Mouse (Mus musculus): ENCODE data around the gene Defb19. TPM values are rescaled to one million over a fixed set of nuclear protein-coding genes. Genes with fewer than 3 reads are reported as not detected.

The Defb19 gene
- polyA plus RNA-seq, 1 experiment from 2014 or later: 1.5 TPM

GRCm38 (mm10) chr2:152604057-152604456 lies 23.9 kb upstream of the Defb19 start, which contains the start of gene Defb36:
Gene Defb36, plus strand, starts transcription at chr2:152604327.
- ATAC-seq (replicated peaks; ENCODE audit: insufficient number of reproducible peaks, low FRiP score, low TSS enrichment): no peak
- H3K27me3 ChIP-seq (ENCODE audit: control insufficient read depth, insufficient read depth, low read length): no peaks in the 10 kb centered on the region
- H3K9ac ChIP-seq (ENCODE audit: low read depth, low read length): no peak within 1 kb of the TSS
- no peaks in the 10 kb centered on the region; the same call in 1 of the 2 replicates for H3K9me3 ChIP-seq (replicated peaks; ENCODE audit: control insufficient read depth, low read length)
- H3K4me2 ChIP-seq: no peak within 1 kb of the TSS
- H3K27ac ChIP-seq (ENCODE audit: low read depth, low read length): no peak within 1 kb of the TSS
- no peaks in the 10 kb centered on the region for H3K36me3 ChIP-seq (ENCODE audit: control insufficient read depth, insufficient read depth, low read length)
- H3K4me3 ChIP-seq (ENCODE audit: low read depth, low read length): no peak within 1 kb of the TSS
- WGBS (ENCODE audit: insufficient replicate concordance): 79% methylated on average over 15 of the region's 15 CpGs
- no peaks in the 10 kb centered on the region for H3K4me1 ChIP-seq (ENCODE audit: control insufficient read depth, insufficient read depth, low read length)

GRCm38 (mm10) chr2:152601275-152601960 lies 21.3 kb upstream of the Defb19 start:
- no peaks in the 10 kb centered on the region for H3K27me3 ChIP-seq (ENCODE audit: control insufficient read depth, insufficient read depth, low read length)
- no peak overlapping the region for H3K4me3 ChIP-seq (ENCODE audit: low read depth, low read length)
- no peak overlapping the region for H3K27ac ChIP-seq (ENCODE audit: low read depth, low read length)
- H3K4me2 ChIP-seq: no peak overlapping the region
- no peak for ATAC-seq (replicated peaks; ENCODE audit: insufficient number of reproducible peaks, low FRiP score, low TSS enrichment)
- H3K4me1 ChIP-seq (ENCODE audit: control insufficient read depth, insufficient read depth, low read length): no peaks in the 10 kb centered on the region
- no peak overlapping the region for H3K9ac ChIP-seq (ENCODE audit: low read depth, low read length)
- H3K9me3 ChIP-seq (replicated peaks; ENCODE audit: control insufficient read depth, low read length): no peaks in the 10 kb centered on the region
- no peaks in the 10 kb centered on the region for H3K36me3 ChIP-seq (ENCODE audit: control insufficient read depth, insufficient read depth, low read length)
- 61% methylated on average over 4 of the region's 4 CpGs for WGBS (ENCODE audit: insufficient replicate concordance)

GRCm38 (mm10) chr2:152600076-152600475 lies 20.0 kb upstream of the Defb19 start:
- Histone ChIP-seq H3K27me3 (ENCODE audit: control insufficient read depth, insufficient read depth, low read length) (no peaks in the 10 kb centered on the region), H3K4me1 (ENCODE audit: control insufficient read depth, insufficient read depth, low read length) (no peaks in the 10 kb centered on the region), H3K36me3 (ENCODE audit: control insufficient read depth, insufficient read depth, low read length) (no peaks in the 10 kb centered on the region), H3K4me2 (no peak overlapping the region), H3K9ac (ENCODE audit: low read depth, low read length) (no peak overlapping the region), H3K4me3 (ENCODE audit: low read depth, low read length) (no peak overlapping the region), H3K27ac (ENCODE audit: low read depth, low read length) (no peak overlapping the region), H3K9me3 (replicated peaks; ENCODE audit: control insufficient read depth, low read length) (no peaks in the 10 kb centered on the region)
- no peak for ATAC-seq (replicated peaks; ENCODE audit: insufficient number of reproducible peaks, low FRiP score, low TSS enrichment)
- 79% methylated on average over 6 of the region's 6 CpGs for WGBS (ENCODE audit: insufficient replicate concordance)

- H3K4me2 ChIP-seq: no peak within 1 kb of the TSS
- H3K4me3 ChIP-seq (ENCODE audit: low read depth, low read length): no peak within 1 kb of the TSS
- 59% methylated on average over 7 of the region's 7 CpGs for WGBS (ENCODE audit: insufficient replicate concordance)
- no peaks in the 10 kb centered on the region for H3K4me1 ChIP-seq (ENCODE audit: control insufficient read depth, insufficient read depth, low read length)
- no peak for ATAC-seq (replicated peaks; ENCODE audit: insufficient number of reproducible peaks, low FRiP score, low TSS enrichment)
- no peak within 1 kb of the TSS for H3K27ac ChIP-seq (ENCODE audit: low read depth, low read length)
- H3K27me3 ChIP-seq (ENCODE audit: control insufficient read depth, insufficient read depth, low read length): no peaks in the 10 kb centered on the region
- no peaks in the 10 kb centered on the region for H3K9me3 ChIP-seq (replicated peaks; ENCODE audit: control insufficient read depth, low read length)
- H3K36me3 ChIP-seq (ENCODE audit: control insufficient read depth, insufficient read depth, low read length): no peaks in the 10 kb centered on the region
- no peak within 1 kb of the TSS for H3K9ac ChIP-seq (ENCODE audit: low read depth, low read length)
Measured at GRCm38 (mm10) chr2:152599299-152599698, 19.2 kb upstream of the Defb19 start, which contains the start of gene Defb45. Gene Defb45, minus strand, starts transcription at chr2:152599399.

GRCm38 (mm10) chr2:152589021-152589420 lies 8.9 kb upstream of the Defb19 start:
- no peak overlapping the region for H3K9ac ChIP-seq (ENCODE audit: low read depth, low read length)
- no peak for ATAC-seq (replicated peaks; ENCODE audit: insufficient number of reproducible peaks, low FRiP score, low TSS enrichment)
- H3K27me3 ChIP-seq (ENCODE audit: control insufficient read depth, insufficient read depth, low read length): no peaks in the 10 kb centered on the region
- no peak overlapping the region for H3K4me2 ChIP-seq
- H3K4me3 ChIP-seq (ENCODE audit: low read depth, low read length): no peak overlapping the region
- no peak overlapping the region for H3K27ac ChIP-seq (ENCODE audit: low read depth, low read length)
- no peaks in the 10 kb centered on the region for H3K36me3 ChIP-seq (ENCODE audit: control insufficient read depth, insufficient read depth, low read length)
- WGBS (ENCODE audit: insufficient replicate concordance): 51% methylated on average over 6 of the region's 6 CpGs
- no peaks in the 10 kb centered on the region for H3K9me3 ChIP-seq (replicated peaks; ENCODE audit: control insufficient read depth, low read length)
- H3K4me1 ChIP-seq (ENCODE audit: control insufficient read depth, insufficient read depth, low read length): no peaks in the 10 kb centered on the region

- WGBS (ENCODE audit: insufficient replicate concordance): 49% methylated on average over 2 of the region's 2 CpGs
- ATAC-seq (replicated peaks; ENCODE audit: insufficient number of reproducible peaks, low FRiP score, low TSS enrichment): no peak
- H3K4me2 ChIP-seq: no peak overlapping the region
- H3K27me3 ChIP-seq (ENCODE audit: control insufficient read depth, insufficient read depth, low read length): no peaks in the 10 kb centered on the region
- no peak overlapping the region for H3K9ac ChIP-seq (ENCODE audit: low read depth, low read length)
- H3K36me3 ChIP-seq (ENCODE audit: control insufficient read depth, insufficient read depth, low read length): no peaks in the 10 kb centered on the region
- no peak overlapping the region for H3K4me3 ChIP-seq (ENCODE audit: low read depth, low read length)
- H3K27ac ChIP-seq (ENCODE audit: low read depth, low read length): no peak overlapping the region
- no peaks in the 10 kb centered on the region for H3K9me3 ChIP-seq (replicated peaks; ENCODE audit: control insufficient read depth, low read length)
- no peaks in the 10 kb centered on the region for H3K4me1 ChIP-seq (ENCODE audit: control insufficient read depth, insufficient read depth, low read length)
Measured at GRCm38 (mm10) chr2:152588450-152588849, 8.3 kb upstream of the Defb19 start.

GRCm38 (mm10) chr2:152586926-152587560 lies 6.9 kb upstream of the Defb19 start:
- ATAC-seq (replicated peaks; ENCODE audit: insufficient number of reproducible peaks, low FRiP score, low TSS enrichment): no peak
- Histone ChIP-seq H3K4me3 (ENCODE audit: low read depth, low read length) (no peak overlapping the region), H3K9ac (ENCODE audit: low read depth, low read length) (no peak overlapping the region), H3K27ac (ENCODE audit: low read depth, low read length) (no peak overlapping the region), H3K4me1 (ENCODE audit: control insufficient read depth, insufficient read depth, low read length) (no peaks in the 10 kb centered on the region), H3K27me3 (ENCODE audit: control insufficient read depth, insufficient read depth, low read length) (no peaks in the 10 kb centered on the region), H3K9me3 (replicated peaks; ENCODE audit: control insufficient read depth, low read length) (no peaks in the 10 kb centered on the region), H3K36me3 (ENCODE audit: control insufficient read depth, insufficient read depth, low read length) (no peaks in the 10 kb centered on the region), H3K4me2 (no peak overlapping the region)
- 66% methylated on average over 4 of the region's 4 CpGs for WGBS (ENCODE audit: insufficient replicate concordance)

- Histone ChIP-seq H3K27ac (ENCODE audit: low read depth, low read length) (no peak overlapping the region), H3K36me3 (ENCODE audit: control insufficient read depth, insufficient read depth, low read length) (no peaks in the 10 kb centered on the region), H3K27me3 (ENCODE audit: control insufficient read depth, insufficient read depth, low read length) (no peaks in the 10 kb centered on the region), H3K4me3 (ENCODE audit: low read depth, low read length) (no peak overlapping the region), H3K9me3 (replicated peaks; ENCODE audit: control insufficient read depth, low read length) (no peaks in the 10 kb centered on the region), H3K4me2 (no peak overlapping the region), H3K4me1 (ENCODE audit: control insufficient read depth, insufficient read depth, low read length) (peaks cover 6% of the 10 kb centered on the region), H3K9ac (ENCODE audit: low read depth, low read length) (no peak overlapping the region)
- ATAC-seq (replicated peaks; ENCODE audit: insufficient number of reproducible peaks, low FRiP score, low TSS enrichment): no peak
- WGBS (ENCODE audit: insufficient replicate concordance): 63% methylated on average over 11 of the region's 11 CpGs
Measured at GRCm38 (mm10) chr2:152580612-152581011, 500 bp upstream of the Defb19 start.

- Histone ChIP-seq H3K27ac (ENCODE audit: low read depth, low read length) (no peak overlapping the region), H3K4me2 (no peak overlapping the region), H3K27me3 (ENCODE audit: control insufficient read depth, insufficient read depth, low read length) (no peaks in the 10 kb centered on the region), H3K9ac (ENCODE audit: low read depth, low read length) (no peak overlapping the region), H3K36me3 (ENCODE audit: control insufficient read depth, insufficient read depth, low read length) (no peaks in the 10 kb centered on the region), H3K4me1 (ENCODE audit: control insufficient read depth, insufficient read depth, low read length) (no peaks in the 10 kb centered on the region), H3K9me3 (replicated peaks; ENCODE audit: control insufficient read depth, low read length) (no peaks in the 10 kb centered on the region), H3K4me3 (ENCODE audit: low read depth, low read length) (no peak overlapping the region)
- no peak for ATAC-seq (replicated peaks; ENCODE audit: insufficient number of reproducible peaks, low FRiP score, low TSS enrichment)
- WGBS (ENCODE audit: insufficient replicate concordance): 84% methylated on average over 8 of the region's 8 CpGs
Measured at GRCm38 (mm10) chr2:152573484-152573883, 6.6 kb downstream of the Defb19 start.

Measured in heart, embryonic 11.5 days (tissue).